Mouse (Mus musculus) midbrain, postnatal 0 days (tissue): ENCODE results near the gene Gm9195. TPM values are rescaled to one million over a fixed set of nuclear protein-coding genes. Genes with fewer than 3 reads are reported as not detected.
A peak's percentile ranks its signal among the peaks of the same experiment; 100 is the strongest.

Experiments
- ATAC-seq: fragments of 200-750 bp; cut with Nextera tagmentation; 2 replicates; pipeline ENCODE4 v1.8.0; 2017; ENCODE audit warnings: moderate number of reproducible peaks, mild to moderate bottlenecking, moderate TSS enrichment, moderate library complexity; ENCODE audit not compliant: low FRiP score
- DNase-seq: peaks from one replicate; pipeline ENCODE4 v3.0.0-alpha.2; 2015; ENCODE audit warnings: low spot score
- H3K27ac ChIP-seq: fragments of 300-500 bp; sonication (generic); 2 replicates; pipeline ENCODE4 v1.5.1; 2014; ENCODE audit warnings: low read depth, mild to moderate bottlenecking, low read length, mixed read lengths
- H3K27me3 ChIP-seq: fragments of 300-500 bp; sonication (generic); 2 replicates; pipeline ENCODE4 v1.6.1; 2014; ENCODE audit warnings: low read length, control low read depth, mixed read lengths; ENCODE audit not compliant: insufficient read depth
- H3K36me3 ChIP-seq: fragments of 300-500 bp; sonication (generic); 2 replicates; pipeline ENCODE4 v1.6.1; 2014; ENCODE audit warnings: low read length, control low read depth, mixed read lengths; ENCODE audit not compliant: insufficient read depth
- H3K4me1 ChIP-seq: fragments of 300-500 bp; sonication (generic); 2 replicates; pipeline ENCODE4 v1.6.1; 2014; ENCODE audit warnings: mild to moderate bottlenecking, control low read depth, antibody characterized with exemption, low read length, mixed read lengths; ENCODE audit not compliant: insufficient read depth
- H3K4me2 ChIP-seq: fragments of 300-500 bp; sonication (generic); 2 replicates; pipeline ENCODE4 v1.6.1; 2014; ENCODE audit warnings: low read depth, mild to moderate bottlenecking, low read length, mixed read lengths; ENCODE audit not compliant: poor library complexity, severe bottlenecking
- H3K4me3 ChIP-seq: fragments of 300-500 bp; sonication (generic); 2 replicates; pipeline ENCODE4 v1.5.1; 2014; ENCODE audit warnings: low read depth, mild to moderate bottlenecking, low read length, moderate library complexity
- H3K9ac ChIP-seq: fragments of 300-500 bp; sonication (generic); replicated peaks from 2 replicates; pipeline ENCODE4 v1.6.1; 2014; ENCODE audit warnings: mild to moderate bottlenecking, low read length, moderate library complexity, mixed read lengths; ENCODE audit not compliant: poor library complexity, severe bottlenecking
- H3K9me3 ChIP-seq: fragments of 300-500 bp; sonication (generic); 2 replicates; pipeline ENCODE4 v1.6.1; 2016; ENCODE audit warnings: low read length, control low read depth
- CTCF ChIP-seq: IDR thresholded peaks from 2 replicates; pipeline ENCODE4 v1.5.1; 2016; ENCODE audit warnings: antibody characterized with exemption, mild to moderate bottlenecking
- WGBS: fragments of 180-500 bp; shearing (Covaris S2); extraction: QIAGEN DNeasy Blood & Tissue Kit; methylation state at CpG from one replicate; pipeline ENCODE4 v1.1.7; 2014; 5-methylcytosine and 5-hydroxymethylcytosine counted together
- polyA plus RNA-seq: library from polyadenylated mRNA; unstranded; fragments of >200 nt; fragmentation: Nextera tagmentation; extraction: Ambion mirVana; gene quantifications from 2 replicates; pipeline ENCODE4 v1.2.1, GENCODE M21; 2015
- total RNA-seq: library from RNA; depleted of rRNA; stranded (reverse); fragments of >200 nt; gene quantifications from 2 replicates; pipeline ENCODE4 v1.2.3, GENCODE M21; 2014

Gene Gm9195
- total and polyA plus RNA-seq, 2 experiments from 2014 or later, result not detected

DNA sequence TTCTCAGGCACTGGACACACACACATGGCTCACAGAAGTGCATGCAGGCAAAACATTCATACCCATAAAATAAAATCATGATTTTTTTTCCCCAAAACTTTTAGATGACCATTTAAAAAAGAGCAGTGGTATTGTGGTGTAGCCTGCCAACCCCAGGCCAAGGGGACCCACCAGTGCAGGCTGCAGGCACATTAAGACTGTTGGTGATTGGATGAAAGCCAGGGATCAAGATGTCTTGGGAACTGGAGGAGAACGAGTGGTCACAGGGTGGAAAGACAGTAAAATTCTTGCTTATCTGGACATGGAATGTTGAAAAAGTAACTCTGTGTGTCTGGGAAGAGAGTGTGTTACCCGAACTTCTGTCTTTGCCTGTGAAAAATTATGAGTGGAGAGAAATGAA lies 27.9 kb upstream of the Gm9195 start:
- no peak overlapping the region for H3K4me2 ChIP-seq
- 56% methylated on average over 2 of the region's 2 CpGs for WGBS
- no peak overlapping the region for H3K27ac ChIP-seq
- no peaks in the 10 kb centered on the region for H3K36me3 ChIP-seq
- TF ChIP-seq CTCF, result no peak
- no peaks in the 10 kb centered on the region for H3K9me3 ChIP-seq
- ATAC-seq, result no peak
- no peaks in the 10 kb centered on the region for H3K27me3 ChIP-seq
- no peak for DNase-seq
- no peak overlapping the region for H3K9ac ChIP-seq
- no peaks in the 10 kb centered on the region for H3K4me1 ChIP-seq
- H3K4me3 ChIP-seq, result no peak overlapping the region

DNA sequence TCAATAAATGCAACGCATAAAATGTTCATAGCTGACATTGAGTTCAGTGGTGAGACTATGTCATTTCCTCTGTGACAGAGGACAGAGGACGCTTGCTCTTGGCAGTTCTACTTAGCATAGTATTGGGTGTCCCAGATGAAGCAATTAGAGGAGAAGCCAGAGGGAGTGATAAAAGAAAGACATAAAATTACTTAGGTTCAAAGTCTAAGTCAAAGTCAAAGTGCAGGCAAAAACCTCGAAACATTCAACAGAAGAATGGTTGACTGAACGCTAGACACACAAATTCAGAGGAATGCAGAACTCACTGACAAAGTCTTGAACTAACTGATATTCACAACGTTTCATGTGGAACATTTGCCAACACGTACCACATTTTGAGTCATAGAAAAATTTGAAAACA lies 27.1 kb upstream of the Gm9195 start:
- no peak overlapping the region for H3K4me2 ChIP-seq
- TF ChIP-seq CTCF, result no peak
- H3K4me3 ChIP-seq, result no peak overlapping the region
- H3K27me3 ChIP-seq, result no peaks in the 10 kb centered on the region
- 76% methylated on average over 6 of the region's 6 CpGs for WGBS
- no peaks in the 10 kb centered on the region for H3K9me3 ChIP-seq
- no peaks in the 10 kb centered on the region for H3K36me3 ChIP-seq
- no peaks in the 10 kb centered on the region for H3K4me1 ChIP-seq
- H3K9ac ChIP-seq, result no peak overlapping the region
- no peak overlapping the region for H3K27ac ChIP-seq
- ATAC-seq (no peak), DNase-seq (no peak)

DNA sequence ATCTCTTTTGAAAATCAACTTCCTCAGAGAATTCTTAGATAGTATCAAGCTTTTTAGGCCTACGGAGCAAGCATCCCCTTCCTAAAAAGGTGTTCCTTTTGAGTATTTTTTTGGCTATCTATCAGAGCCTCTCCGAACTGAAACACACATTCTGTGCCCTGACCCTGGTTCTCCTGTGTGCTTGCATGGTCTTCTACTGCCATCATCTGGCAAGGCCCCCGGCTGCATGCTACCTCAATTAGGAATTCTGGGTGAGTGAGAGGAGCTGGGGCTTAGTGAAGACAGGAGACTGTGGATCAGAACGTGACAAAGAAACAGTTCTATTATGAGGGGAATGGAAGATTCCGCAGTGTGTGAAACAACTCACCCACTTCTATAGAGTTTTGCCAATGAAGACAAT lies 24.7 kb upstream of the Gm9195 start:
- H3K9ac ChIP-seq, result no peak overlapping the region
- 15% methylated on average over 5 of the region's 5 CpGs for WGBS
- H3K9me3 ChIP-seq, result no peaks in the 10 kb centered on the region
- H3K27ac ChIP-seq, result no peak overlapping the region
- no peaks in the 10 kb centered on the region for H3K4me1 ChIP-seq
- no peaks in the 10 kb centered on the region for H3K27me3 ChIP-seq
- DNase-seq (peak; percentile 76), ATAC-seq (peak; percentile 56; the same call in 1 of the 2 replicates)
- peak; percentile 98 for TF ChIP-seq CTCF
- no peaks in the 10 kb centered on the region for H3K36me3 ChIP-seq
- no peak overlapping the region for H3K4me2 ChIP-seq
- no peak overlapping the region for H3K4me3 ChIP-seq

DNA sequence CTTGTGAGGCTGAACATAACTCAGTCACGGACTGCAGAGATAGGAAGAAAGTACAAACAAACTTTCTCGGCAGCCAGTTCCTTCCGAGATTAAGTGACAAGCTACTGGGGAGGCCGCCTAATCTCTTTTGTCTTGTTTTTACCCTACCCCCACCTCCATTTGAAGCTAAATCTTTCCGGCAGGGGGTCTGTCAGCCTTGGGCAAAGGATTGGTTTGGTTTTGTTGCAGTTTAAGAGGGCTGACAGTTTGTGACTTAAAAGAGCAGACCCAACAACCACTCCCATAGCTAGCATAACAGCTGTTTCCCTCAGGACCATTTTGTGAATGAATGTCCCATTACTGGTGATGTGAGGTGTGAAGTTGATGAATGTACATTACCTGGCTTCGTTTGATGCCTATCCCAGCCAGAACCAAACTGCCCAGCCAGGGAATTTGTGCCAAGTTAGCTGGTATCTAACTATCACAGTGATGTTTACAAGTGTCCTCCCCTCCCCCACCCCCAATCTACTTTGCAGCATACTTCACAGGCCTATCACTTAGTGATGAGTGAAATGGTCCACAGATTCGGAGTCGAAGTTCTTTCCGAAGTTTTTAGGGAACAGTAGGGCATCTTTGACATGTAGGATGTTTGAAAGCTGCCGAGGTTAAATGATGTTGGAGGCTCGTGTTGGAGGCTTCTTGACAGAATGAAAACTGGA lies 15.2 kb upstream of the Gm9195 start:
- Histone ChIP-seq H3K27me3 (no peaks in the 10 kb centered on the region), H3K9ac (no peak overlapping the region), H3K4me3 (peak overlapping the region; percentile 24), H3K4me1 (no peaks in the 10 kb centered on the region), H3K4me2 (peak overlapping the region; percentile 49), H3K27ac (no peak overlapping the region), H3K36me3 (no peaks in the 10 kb centered on the region), H3K9me3 (no peaks in the 10 kb centered on the region)
- ATAC-seq (no peak), DNase-seq (no peak)
- TF ChIP-seq CTCF, result no peak
- 12% methylated on average over 11 of the region's 11 CpGs for WGBS

DNA sequence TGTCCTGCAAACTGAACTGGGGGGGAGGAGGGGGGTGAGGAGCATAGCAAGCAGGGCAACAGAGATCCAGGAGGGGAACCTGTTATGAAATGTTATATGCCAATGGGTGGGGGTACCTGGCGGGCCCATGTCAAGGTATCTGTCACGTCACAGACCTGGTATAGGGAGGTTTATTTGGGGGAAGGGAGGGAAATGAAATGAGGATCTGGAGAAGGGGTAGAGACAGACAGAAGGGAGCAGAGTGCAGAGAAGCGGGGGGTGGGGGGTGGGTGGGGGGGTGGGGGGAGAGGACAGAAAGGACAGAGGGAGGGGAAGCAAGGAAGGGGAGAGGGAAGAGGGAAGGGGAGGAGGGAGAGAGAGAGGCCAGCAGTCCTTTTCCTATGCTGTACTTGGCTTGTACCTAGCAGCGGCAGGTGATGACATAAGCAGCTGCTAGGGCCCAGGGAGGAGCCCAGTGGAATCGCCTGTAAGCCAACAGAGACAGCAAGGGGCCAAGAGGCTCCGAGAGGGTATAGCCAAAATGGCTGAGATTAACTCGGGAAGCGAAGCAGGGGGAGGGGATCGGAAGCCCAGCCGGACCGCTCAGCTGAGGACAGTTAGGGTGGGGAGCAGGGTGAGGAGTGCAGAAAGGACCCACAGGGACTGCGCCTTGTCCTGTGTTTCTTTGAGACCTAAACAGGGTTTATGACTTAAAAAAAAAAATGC lies 14.5 kb upstream of the Gm9195 start:
- ATAC-seq (no peak), DNase-seq (peak; percentile 31)
- Histone ChIP-seq H3K27ac (no peak overlapping the region), H3K36me3 (no peaks in the 10 kb centered on the region), H3K4me1 (no peaks in the 10 kb centered on the region), H3K4me3 (peak overlapping the region; percentile 24), H3K9ac (no peak overlapping the region), H3K4me2 (peak overlapping the region; percentile 49), H3K27me3 (no peaks in the 10 kb centered on the region), H3K9me3 (no peaks in the 10 kb centered on the region)
- TF ChIP-seq CTCF, result no peak
- WGBS, result 5% methylated on average over 12 of the region's 12 CpGs

DNA sequence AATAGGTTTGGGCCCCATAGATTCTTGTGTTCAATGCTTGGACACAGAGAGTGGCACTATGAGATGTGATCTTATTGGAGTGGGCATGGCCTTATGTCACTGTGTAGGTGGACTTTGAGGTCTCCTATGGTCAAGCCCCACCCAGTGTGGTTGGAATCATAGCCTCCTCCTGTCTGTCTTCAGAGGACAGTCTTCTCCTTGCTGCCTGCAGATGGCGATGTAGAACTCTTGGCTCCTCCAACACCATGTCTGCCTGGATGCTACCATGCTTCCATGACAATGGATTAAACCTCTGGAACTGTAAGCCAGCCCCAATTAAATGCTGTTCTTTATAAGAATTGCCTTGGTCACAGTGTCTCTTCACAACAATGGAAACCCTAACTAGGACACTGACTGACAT lies 13.3 kb upstream of the Gm9195 start:
- Histone ChIP-seq H3K4me3 (no peak overlapping the region), H3K27me3 (no peaks in the 10 kb centered on the region), H3K4me1 (no peaks in the 10 kb centered on the region), H3K27ac (no peak overlapping the region), H3K4me2 (no peak overlapping the region), H3K36me3 (no peaks in the 10 kb centered on the region), H3K9me3 (no peaks in the 10 kb centered on the region), H3K9ac (no peak overlapping the region)
- 85% methylated on average over 1 of the region's 1 CpGs for WGBS
- DNase-seq, result no peak
- ATAC-seq, result no peak
- peak; percentile 38 for TF ChIP-seq CTCF
